Mouse (Mus musculus) limb, embryonic 13.5 days (tissue): Measurements from ENCODE around the gene B4galt1. TPM values are rescaled to one million over a fixed set of nuclear protein-coding genes. Genes with fewer than 3 reads are reported as not detected.
A peak's percentile ranks its signal among the peaks of the same experiment; 100 is the strongest.

ENCODE experiments used
- ATAC-seq: fragments of 200-750 bp; cut with Nextera tagmentation; 2 replicates; pipeline ENCODE4 v1.8.0; 2017; ENCODE audit warnings: low read depth, moderate number of reproducible peaks, moderate TSS enrichment; ENCODE audit not compliant: low FRiP score
- H3K27ac ChIP-seq: fragments of 300-500 bp; sonication (generic); 2 replicates; pipeline ENCODE4 v1.5.1; 2015; ENCODE audit warnings: inconsistent platforms, mild to moderate bottlenecking, moderate library complexity
- H3K27me3 ChIP-seq: fragments of 300-500 bp; sonication (generic); 2 replicates; pipeline ENCODE4 v1.6.1; 2015; ENCODE audit warnings: mild to moderate bottlenecking, inconsistent platforms
- H3K36me3 ChIP-seq: fragments of 300-500 bp; sonication (generic); 2 replicates; pipeline ENCODE4 v1.6.1; 2015; ENCODE audit warnings: inconsistent platforms, mild to moderate bottlenecking, moderate library complexity
- H3K4me1 ChIP-seq: fragments of 300-500 bp; sonication (generic); 2 replicates; pipeline ENCODE4 v1.6.1; 2015; ENCODE audit warnings: inconsistent platforms
- H3K4me2 ChIP-seq: fragments of 300-500 bp; sonication (generic); replicated peaks from 2 replicates; pipeline ENCODE4 v1.6.1; 2015; ENCODE audit warnings: inconsistent platforms, mild to moderate bottlenecking, moderate library complexity
- H3K4me3 ChIP-seq: fragments of 300-500 bp; sonication (generic); 2 replicates; pipeline ENCODE4 v1.5.1; 2015; ENCODE audit warnings: moderate library complexity, mild to moderate bottlenecking, inconsistent platforms
- H3K9ac ChIP-seq: fragments of 300-500 bp; sonication (generic); 2 replicates; pipeline ENCODE4 v1.6.1; 2015; ENCODE audit warnings: mild to moderate bottlenecking, inconsistent platforms
- H3K9me3 ChIP-seq: fragments of 300-500 bp; sonication (generic); 2 replicates; pipeline ENCODE4 v1.6.1; 2016; ENCODE audit warnings: inconsistent platforms
- WGBS: fragments of 180-500 bp; shearing (Covaris S2); methylation state at CpG from one replicate; pipeline ENCODE4 v1.1.7; 2015; 5-methylcytosine and 5-hydroxymethylcytosine counted together
- polyA plus RNA-seq: library from polyadenylated mRNA; unstranded; fragments of >200 nt; fragmentation: Nextera tagmentation; extraction: Ambion mirVana; gene quantifications from 2 replicates; pipeline ENCODE4 v1.2.1, GENCODE M21; 2015

Gene B4galt1
- polyA plus RNA-seq, 1 experiment from 2014 or later, result 41.2 TPM

GRCm38 (mm10) chr4:40885166-40885525 is 31.3 kb upstream of the B4galt1 start:
- Histone ChIP-seq H3K36me3 (no peaks in the 10 kb centered on the region), H3K27me3 (no peaks in the 10 kb centered on the region), H3K9me3 (no peaks in the 10 kb centered on the region), H3K4me1 (peaks cover 18% of the 10 kb centered on the region), H3K4me2 (no peak overlapping the region), H3K4me3 (no peak overlapping the region), H3K9ac (no peak overlapping the region), H3K27ac (no peak overlapping the region; the same call in 1 of the 2 replicates)
- 80% methylated on average over 2 of the region's 2 CpGs for WGBS
- no peak for ATAC-seq

DNA sequence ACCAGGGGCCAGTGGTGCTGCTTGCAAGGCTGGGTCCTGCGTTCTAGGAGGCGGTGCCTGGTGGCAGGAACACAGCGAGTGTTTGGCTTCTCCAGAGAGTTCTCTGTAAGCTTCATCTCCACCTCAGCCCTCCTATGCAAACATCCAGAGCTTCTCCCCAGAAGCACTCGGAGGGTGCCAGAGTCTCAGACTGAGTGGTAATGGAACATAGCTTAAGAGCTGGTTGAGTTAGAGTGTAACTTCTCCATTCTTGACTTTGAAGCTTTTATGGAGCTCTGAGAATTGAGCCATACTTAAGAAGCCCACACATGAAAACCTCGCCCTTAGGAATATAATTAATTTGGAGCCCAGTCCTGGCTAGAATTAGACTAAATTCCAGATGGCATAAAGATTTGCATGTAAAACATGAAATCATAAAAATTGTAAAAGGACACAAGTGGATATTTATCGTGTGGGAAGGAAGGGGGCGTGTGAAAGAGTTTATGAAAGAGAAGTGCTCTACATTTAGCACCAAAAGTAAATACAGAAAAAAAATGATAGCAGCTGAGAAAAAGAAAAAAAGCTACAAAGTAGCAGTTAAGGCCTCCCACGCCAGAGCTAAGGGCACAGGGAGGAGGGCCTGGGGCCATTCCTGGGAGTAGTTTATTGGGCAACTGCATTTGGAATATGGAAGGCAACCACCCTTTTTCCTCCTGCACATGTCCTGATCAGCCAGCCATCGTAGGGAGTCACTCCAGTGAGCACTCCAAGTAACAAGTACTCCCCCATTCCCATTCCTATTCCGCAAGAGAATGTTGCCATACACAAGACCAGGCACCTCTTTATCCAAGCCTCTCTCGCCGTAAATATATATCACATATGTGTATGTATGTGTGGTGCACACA is 30.7 kb upstream of the B4galt1 start:
- H3K36me3 ChIP-seq, result no peaks in the 10 kb centered on the region

GRCm38 (mm10) chr4:40883200-40883599 is 29.4 kb upstream of the B4galt1 start:
- Histone ChIP-seq H3K4me3 (no peak overlapping the region), H3K27me3 (no peaks in the 10 kb centered on the region), H3K4me2 (no peak overlapping the region), H3K4me1 (peaks cover 18% of the 10 kb centered on the region), H3K9me3 (no peaks in the 10 kb centered on the region), H3K36me3 (no peaks in the 10 kb centered on the region), H3K27ac (no peak overlapping the region), H3K9ac (no peak overlapping the region)
- WGBS, result 80% methylated on average over 10 of the region's 10 CpGs
- no peak for ATAC-seq

More for the DNA sequence above, 30.7 kb upstream of the B4galt1 start:
- Histone ChIP-seq H3K4me1 (peaks cover 18% of the 10 kb centered on the region), H3K27ac (peak overlapping the region; percentile 34; the same call in 1 of the 2 replicates), H3K4me3 (no peak overlapping the region), H3K4me2 (no peak overlapping the region), H3K9me3 (no peaks in the 10 kb centered on the region), H3K27me3 (no peaks in the 10 kb centered on the region), H3K9ac (no peak overlapping the region)
- 69% methylated on average over 12 of the region's 12 CpGs for WGBS
- no peak for ATAC-seq

- WGBS, result 88% methylated on average over 5 of the region's 5 CpGs
- Histone ChIP-seq H3K4me3 (no peak overlapping the region), H3K27ac (peak overlapping the region; percentile 63; the same call in 1 of the 2 replicates), H3K4me1 (peaks cover 48% of the 10 kb centered on the region), H3K27me3 (no peaks in the 10 kb centered on the region), H3K4me2 (0 out of 2 replicates have a peak overlapping the region, but pooled peaks have one; percentile 40), H3K36me3 (no peaks in the 10 kb centered on the region), H3K9ac (0 out of 2 replicates have a peak overlapping the region, but pooled peaks have one; percentile 19), H3K9me3 (no peaks in the 10 kb centered on the region)
- no peak for ATAC-seq
These were observed 23.7 kb upstream of the B4galt1 start for GRCm38 (mm10) chr4:40877528-40877927.

- Histone ChIP-seq H3K4me3 (no peak overlapping the region), H3K4me2 (peak overlapping the region; percentile 40)
These were observed 23.1 kb upstream of the B4galt1 start for GRCm38 (mm10) chr4:40876814-40877371.

DNA sequence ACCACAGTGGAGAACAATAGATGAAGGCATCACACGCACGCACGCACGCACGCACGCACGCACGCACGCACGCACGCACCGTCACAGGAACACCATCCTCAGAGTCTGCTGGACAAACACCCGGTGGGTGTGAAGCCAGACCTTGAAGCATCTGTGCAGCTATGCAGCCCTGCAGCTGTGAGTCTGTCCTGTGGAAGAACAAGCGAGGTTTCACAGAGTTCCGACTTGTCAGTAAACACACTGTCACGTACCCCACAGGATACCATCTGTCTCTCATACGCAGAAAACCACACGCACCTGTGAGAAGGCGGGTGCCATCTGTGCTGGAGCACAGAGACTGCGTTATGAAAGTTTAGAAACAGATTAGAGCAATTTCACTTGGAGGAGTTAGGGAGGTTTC is 22.0 kb upstream of the B4galt1 start:
- 81% methylated on average over 20 of the region's 20 CpGs for whole genome bisulfite sequencing
- peak overlapping the region; percentile 16; the same call in 1 of the 2 replicates for H3K27ac ChIP-seq
- H3K9ac ChIP-seq, result no peak overlapping the region
- peaks cover 48% of the 10 kb centered on the region for H3K4me1 ChIP-seq
- no peaks in the 10 kb centered on the region for H3K9me3 ChIP-seq
- H3K36me3 ChIP-seq, result no peaks in the 10 kb centered on the region
- no peak overlapping the region for H3K4me2 ChIP-seq
- no peak for ATAC-seq
- H3K27me3 ChIP-seq, result no peaks in the 10 kb centered on the region
- no peak overlapping the region for H3K4me3 ChIP-seq

More at GRCm38 (mm10) chr4:40876814-40877371, 23.1 kb upstream of the B4galt1 start:
- ATAC-seq, result peak; percentile 42
- Histone ChIP-seq H3K36me3 (no peaks in the 10 kb centered on the region), H3K27me3 (no peaks in the 10 kb centered on the region), H3K4me1 (peaks cover 48% of the 10 kb centered on the region), H3K9me3 (no peaks in the 10 kb centered on the region), H3K27ac (peak overlapping the region; percentile 63), H3K9ac (0 out of 2 replicates have a peak overlapping the region, but pooled peaks have one; percentile 19)
- WGBS, result 33% methylated on average over 12 of the region's 12 CpGs

DNA sequence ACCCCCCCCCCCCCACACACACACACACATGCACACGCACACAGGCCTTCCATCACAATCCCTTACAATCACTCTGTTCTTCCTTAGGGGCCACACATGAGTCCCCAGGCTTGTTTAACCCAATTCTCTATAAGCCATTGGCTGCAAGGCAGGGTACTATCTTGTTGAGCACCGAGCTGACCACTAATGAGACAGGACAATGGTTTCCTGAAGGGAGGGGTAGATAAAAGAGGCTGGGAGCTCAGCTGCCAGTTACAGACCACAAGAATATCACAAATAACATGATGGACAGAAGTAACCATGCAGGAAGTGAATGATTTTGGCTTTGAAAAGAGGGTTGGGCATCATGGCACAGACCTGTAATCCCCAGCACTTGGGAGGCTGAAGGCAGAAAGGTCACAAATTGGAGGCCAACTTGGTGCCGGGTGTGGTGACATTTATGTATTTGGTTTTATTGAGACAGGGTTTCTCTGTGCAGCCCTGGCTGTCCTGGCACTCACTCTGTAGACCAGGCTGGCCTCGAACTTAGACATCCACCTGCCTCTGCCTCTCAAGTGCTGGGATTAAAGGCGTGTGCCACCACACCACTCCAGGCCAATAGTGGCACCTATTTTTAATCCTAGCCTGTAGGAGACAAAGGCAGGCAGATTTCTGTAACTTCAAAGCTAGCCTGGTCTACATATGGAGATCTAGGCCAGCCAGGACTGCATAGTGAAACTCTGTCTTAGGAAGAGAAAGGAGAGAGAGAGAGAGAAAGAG is 21.2 kb upstream of the B4galt1 start:
- no peak overlapping the region for H3K9ac ChIP-seq
- no peaks in the 10 kb centered on the region for H3K36me3 ChIP-seq
- ATAC-seq, result no peak
- no peaks in the 10 kb centered on the region for H3K9me3 ChIP-seq
- 81% methylated on average over 5 of the region's 5 CpGs for WGBS
- H3K27me3 ChIP-seq, result no peaks in the 10 kb centered on the region
- no peak overlapping the region for H3K4me2 ChIP-seq
- H3K4me1 ChIP-seq, result peaks cover 48% of the 10 kb centered on the region
- no peak overlapping the region for H3K4me3 ChIP-seq
- peak overlapping the region; percentile 87 for H3K27ac ChIP-seq

DNA sequence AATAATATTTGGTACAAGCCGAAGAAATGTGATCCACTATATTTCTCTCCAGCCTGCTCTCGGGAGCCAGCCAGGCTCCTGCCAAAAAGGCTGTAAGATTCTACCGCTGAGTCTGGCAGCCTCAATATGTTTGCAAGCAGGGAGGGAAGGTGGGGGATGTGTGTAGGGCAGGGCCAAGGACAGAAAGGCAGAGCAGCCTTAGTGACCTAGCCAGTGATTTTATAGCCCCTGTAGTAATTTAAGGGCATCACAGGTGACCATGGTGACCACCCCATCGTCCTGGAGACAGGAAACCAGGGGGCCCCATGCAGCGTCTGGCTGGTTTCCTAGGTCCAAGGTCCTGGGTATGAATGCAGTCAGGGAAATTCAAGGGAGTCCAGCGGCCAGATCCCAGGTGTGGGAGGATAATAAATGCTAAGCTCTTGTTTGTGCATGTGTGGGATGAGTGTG is 20.4 kb upstream of the B4galt1 start:
- no peaks in the 10 kb centered on the region for H3K36me3 ChIP-seq
- H3K9me3 ChIP-seq, result no peaks in the 10 kb centered on the region
- peaks cover 53% of the 10 kb centered on the region for H3K4me1 ChIP-seq
- peak overlapping the region; percentile 87 for H3K27ac ChIP-seq
- no peaks in the 10 kb centered on the region for H3K27me3 ChIP-seq
- H3K4me3 ChIP-seq, result no peak overlapping the region
- H3K4me2 ChIP-seq, result 0 out of 2 replicates have a peak overlapping the region, but pooled peaks have one; percentile 2
- H3K9ac ChIP-seq, result no peak overlapping the region
- 6% methylated on average over 6 of the region's 6 CpGs for WGBS
- ATAC-seq, result peak; percentile 73

GRCm38 (mm10) chr4:40873320-40873719 is 19.5 kb upstream of the B4galt1 start:
- Histone ChIP-seq H3K9me3 (no peaks in the 10 kb centered on the region), H3K4me1 (peaks cover 61% of the 10 kb centered on the region), H3K36me3 (no peaks in the 10 kb centered on the region), H3K4me2 (no peak overlapping the region), H3K4me3 (no peak overlapping the region), H3K27ac (peak overlapping the region; percentile 87), H3K9ac (no peak overlapping the region), H3K27me3 (no peaks in the 10 kb centered on the region)
- 66% methylated on average over 2 of the region's 2 CpGs for WGBS
- no peak for ATAC-seq

- no peaks in the 10 kb centered on the region for H3K27me3 ChIP-seq
- no peak overlapping the region for H3K4me2 ChIP-seq
- H3K4me3 ChIP-seq, result no peak overlapping the region
- ATAC-seq, result no peak
- H3K4me1 ChIP-seq, result peaks cover 60% of the 10 kb centered on the region
- H3K9me3 ChIP-seq, result no peaks in the 10 kb centered on the region
- no peak overlapping the region for H3K27ac ChIP-seq
- no peak overlapping the region for H3K9ac ChIP-seq
- 91% methylated on average over 3 of the region's 3 CpGs for WGBS
- no peaks in the 10 kb centered on the region for H3K36me3 ChIP-seq
These were observed 18.3 kb upstream of the B4galt1 start for GRCm38 (mm10) chr4:40872129-40872528.

DNA sequence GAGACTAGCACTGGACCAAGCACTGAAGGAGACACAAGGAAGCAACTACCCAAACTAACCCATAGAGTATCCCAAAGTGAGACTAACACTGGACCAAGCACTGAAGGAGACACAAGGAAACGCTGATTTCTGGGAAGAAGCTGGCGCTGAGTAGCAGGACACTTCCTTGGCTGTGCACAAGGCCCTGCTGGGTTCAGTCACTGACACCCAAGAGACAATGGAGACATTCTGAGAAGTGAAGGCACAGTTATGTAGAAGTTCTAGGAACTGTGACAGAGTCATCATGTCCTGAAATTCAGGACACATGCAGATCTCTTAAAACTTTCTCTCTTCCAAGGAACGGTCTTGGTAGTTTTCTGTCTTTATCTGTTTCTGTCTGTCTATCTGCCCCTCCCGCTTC is 16.4 kb upstream of the B4galt1 start:
- WGBS, result 94% methylated on average over 4 of the region's 4 CpGs

More for the DNA sequence above, 16.4 kb upstream of the B4galt1 start:
- H3K4me3 ChIP-seq, result no peak overlapping the region
- H3K36me3 ChIP-seq, result no peaks in the 10 kb centered on the region
- H3K9me3 ChIP-seq, result no peaks in the 10 kb centered on the region
- peaks cover 43% of the 10 kb centered on the region for H3K4me1 ChIP-seq
- no peak overlapping the region for H3K27ac ChIP-seq
- no peak overlapping the region for H3K4me2 ChIP-seq
- no peak for ATAC-seq
- H3K27me3 ChIP-seq, result no peaks in the 10 kb centered on the region
- no peak overlapping the region for H3K9ac ChIP-seq
